Mouse (Mus musculus): ENCODE measurements at regions not wholly inside any gene's neighbourhood (a gene's known extent, or its start where the extent isn't known, plus 50 kb on each side); places are given as distances from the start of the nearest gene placed in this dataset.

DNA sequence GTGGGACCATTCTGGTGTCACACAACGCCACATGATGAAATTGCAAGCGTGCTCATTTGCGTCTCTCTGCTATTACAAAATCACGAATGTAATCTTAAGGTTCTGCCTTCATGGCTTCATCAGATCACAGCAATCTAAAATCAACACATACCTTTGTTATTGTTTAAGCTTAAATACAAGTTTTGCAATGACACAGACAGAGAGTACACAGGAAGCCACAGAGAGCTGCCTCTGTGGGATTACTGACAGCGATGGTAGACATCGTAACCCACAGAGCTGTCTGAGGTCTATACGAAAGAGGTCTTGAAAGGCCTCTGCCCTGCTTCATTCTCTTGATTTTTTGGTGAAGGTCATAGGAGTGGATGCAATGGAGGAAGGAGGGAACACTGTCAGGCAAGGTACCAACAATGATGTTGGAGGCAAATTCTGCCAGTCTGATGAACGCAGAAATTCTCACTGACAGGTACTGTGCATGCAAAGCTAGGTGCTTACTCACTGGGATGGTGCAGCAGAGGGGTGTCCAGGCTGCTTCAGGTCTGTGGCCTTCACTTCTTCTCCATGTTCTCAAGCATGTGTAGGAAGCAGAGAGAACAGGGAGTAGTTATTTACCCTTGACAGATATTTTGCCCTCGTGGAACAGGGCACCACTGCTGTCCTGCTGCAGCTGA is 226.5 kb downstream of the Gm19410 start:
- DNase-seq (ENCODE audit: low spot score in 2 of 2) = no peak

DNA sequence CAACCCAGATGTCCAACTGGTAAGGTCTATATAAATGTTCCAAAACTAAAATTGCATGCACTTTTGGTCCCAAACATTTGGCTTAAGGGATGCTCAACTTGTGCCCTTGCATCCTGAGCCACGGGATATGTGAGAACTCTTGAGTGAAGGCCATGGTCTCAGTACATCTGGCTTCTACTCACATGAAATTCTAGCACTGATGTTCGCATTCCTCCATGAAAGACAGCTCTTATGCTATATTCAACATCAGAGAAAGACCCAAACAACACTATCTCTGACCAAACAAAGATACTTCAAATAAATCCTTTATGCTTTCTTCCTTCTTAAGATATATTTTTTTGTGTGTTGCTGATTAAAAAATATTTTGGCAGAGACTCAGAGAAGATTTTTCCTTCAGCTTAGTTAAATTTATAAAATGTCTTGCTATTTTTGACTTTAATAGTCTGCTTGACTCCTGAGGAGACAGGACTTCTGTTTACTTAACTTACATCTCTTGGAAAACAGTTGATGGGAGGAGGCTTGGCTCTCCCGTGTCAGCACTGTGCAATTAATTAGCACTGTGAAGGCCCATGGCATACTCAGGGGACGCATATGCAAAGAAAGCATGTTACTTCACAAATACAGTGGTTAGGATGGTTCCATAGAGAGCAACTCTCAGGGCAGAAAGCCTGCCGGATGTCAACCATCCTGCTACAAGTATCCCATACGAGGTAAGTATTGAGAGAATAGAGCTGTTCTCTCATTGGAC is 230.9 kb downstream of the Gm19410 start:
- DNase-seq (ENCODE audit: low spot score in 2 of 2) = no peak

DNA sequence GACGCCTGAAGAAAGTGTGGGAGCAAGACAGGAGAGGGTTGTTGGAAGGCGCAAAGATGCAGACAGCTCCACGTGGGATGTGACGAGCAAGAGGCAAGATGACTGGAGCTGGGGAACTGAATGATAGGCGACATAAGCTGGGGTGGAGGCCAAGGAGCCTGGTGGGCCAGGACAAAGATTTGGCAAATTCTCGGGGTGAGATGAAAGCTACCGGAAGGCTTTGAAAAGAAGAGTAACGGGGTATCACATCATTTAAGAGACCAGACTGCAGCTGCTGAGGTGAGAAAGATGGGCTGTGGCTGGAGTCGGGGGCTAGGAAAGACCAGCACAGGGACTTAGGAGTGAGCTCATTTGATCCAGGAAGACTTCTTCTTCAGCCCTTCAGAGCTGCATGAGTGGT is 234.0 kb downstream of the Gm19410 start:
- no peak for DNase-seq (ENCODE audit: low spot score in 2 of 2)

DNA sequence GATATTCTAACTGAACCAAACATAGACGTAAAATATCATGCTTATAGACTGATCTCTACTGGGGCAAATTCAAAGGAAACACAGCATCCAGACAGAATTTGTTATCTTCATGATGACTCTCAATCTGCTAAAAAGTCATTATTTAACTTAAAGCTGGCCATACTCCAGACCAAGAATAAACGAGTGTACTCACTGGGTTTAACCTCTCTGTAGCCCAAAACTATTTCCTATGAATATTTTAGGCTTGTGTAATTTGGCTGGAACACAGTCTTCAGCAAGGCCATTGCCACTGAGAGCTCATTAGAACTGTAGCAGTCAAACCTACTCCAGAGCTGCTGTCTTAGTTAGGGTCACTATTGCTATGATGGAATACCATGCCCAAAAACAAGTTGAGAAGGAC is 238.8 kb downstream of the Gm19410 start:
- no peak for DNase-seq (ENCODE audit: low spot score in 2 of 2)

DNA sequence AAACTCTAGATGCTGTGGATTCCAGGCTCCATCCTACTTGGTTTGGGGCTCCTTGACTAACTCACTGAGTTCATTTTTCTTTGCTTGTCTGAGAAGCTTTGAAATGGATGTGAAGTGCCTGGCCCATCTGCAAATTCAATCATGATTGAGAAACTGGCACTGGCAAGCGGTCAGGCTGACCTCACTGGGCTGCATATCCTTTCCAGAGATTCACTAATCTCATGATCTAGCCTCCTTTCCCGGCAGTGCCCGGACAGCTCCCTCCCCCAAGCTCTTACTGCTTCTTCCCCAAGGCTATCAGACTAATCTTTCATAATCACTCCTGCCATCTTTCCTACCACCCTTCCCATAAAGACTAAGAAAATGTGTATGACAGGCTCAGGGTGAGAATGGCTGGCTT is 239.9 kb downstream of the Gm19410 start:
- DNase-seq (ENCODE audit: low spot score in 2 of 2) = no peak

DNA sequence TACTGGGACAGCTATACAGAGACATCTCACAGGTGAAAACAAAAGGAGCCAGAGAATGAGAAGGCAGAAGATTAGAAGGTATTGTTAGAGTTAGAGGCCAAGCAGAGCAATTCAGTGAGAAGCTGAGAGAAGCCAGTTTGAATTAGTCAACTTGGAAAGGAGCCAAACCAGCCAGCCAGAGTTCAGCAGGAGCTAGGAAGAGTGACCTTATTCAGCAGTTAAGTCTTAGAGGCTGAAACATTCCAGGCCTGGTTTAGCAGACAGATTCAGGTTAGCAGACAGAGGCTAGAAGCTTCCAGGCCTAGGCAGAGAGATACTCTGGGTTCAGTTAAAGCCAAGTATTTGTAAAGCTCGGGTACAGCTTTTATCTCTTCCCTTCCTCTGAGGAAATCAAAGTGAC is 242.1 kb downstream of the Gm19410 start:
- DNase-seq (ENCODE audit: low spot score in 2 of 2) = no peak

DNA sequence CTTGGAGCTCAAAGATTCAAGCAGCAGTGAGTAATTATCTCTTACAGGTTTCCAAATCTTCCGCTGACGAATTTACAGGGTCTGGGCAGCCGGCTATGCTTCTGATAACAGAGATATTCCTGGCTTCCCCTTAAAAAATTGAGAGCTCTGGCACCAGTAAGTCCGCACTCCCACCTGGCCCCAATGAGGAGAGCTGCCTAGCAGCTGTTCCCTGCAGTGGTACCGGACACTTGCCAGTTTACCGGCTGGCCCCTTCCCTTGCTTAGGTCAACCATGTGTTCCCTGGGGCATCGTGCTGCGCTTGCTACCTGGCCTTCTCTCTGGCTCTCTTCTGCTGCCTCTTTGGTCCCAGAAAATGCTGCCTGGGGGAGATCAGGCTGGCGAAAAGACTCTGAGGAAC is 244.0 kb downstream of the Gm19410 start:
- DNase-seq (ENCODE audit: low spot score in 2 of 2) = no peak

DNA sequence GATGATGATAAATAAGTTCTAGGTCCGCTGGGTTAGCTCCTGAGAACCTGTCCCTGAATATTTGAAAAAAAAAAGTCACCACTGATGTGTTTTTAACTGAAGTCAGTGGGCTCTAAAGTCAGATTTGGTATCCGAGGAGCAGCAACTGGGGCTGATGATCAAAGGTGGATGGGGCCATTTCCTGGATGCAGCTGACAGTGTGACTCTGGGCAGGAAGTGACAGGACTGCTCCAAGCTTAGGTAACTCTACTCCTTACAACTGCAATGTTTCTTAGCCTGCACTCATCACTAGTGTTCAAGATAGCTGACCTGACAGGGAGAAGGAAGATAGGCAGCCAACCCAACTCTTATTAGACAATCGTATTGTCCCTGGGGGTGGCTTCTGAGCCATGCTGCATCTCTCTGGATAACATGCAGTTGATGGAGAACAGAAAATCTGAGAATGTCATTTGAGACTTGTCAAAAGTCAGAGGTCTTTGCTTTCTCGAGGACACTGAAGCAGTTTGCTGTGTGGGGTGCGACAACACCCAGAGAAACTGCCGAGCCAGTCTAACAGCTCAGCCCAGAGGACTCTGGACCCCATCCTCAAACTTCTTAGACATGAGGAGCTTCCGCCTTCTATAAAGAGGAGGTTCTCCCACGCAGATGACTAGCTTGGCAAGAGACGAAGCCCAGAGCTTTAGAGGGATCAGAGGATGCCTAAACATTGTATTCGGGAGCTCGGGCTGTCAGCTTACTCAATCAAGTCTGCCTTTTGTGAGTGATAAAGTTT is 245.0 kb downstream of the Gm19410 start:
- DNase-seq (ENCODE audit: low spot score in 2 of 2) = peak; percentile 39 to 50

DNA sequence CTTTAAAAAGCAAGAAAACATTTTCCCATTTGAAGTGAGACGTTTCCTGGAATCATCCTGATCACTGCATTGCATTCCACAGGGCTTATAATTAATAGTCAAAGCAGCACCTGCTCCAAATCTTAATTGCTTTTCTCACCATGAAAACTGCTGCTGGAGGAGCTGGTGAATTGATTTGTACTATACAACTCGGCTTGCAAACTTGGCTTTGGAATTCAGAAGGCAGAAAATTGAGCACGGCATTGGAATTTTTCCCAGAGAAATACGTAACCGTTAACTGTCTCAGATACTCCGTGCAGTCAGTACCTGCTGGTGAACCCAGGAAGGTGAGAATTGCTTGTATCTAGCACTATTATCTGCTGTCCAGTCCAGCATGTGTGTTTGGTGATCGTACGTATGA is 249.3 kb downstream of the Gm19410 start:
- no peak for DNase-seq (ENCODE audit: low spot score in 2 of 2)

DNA sequence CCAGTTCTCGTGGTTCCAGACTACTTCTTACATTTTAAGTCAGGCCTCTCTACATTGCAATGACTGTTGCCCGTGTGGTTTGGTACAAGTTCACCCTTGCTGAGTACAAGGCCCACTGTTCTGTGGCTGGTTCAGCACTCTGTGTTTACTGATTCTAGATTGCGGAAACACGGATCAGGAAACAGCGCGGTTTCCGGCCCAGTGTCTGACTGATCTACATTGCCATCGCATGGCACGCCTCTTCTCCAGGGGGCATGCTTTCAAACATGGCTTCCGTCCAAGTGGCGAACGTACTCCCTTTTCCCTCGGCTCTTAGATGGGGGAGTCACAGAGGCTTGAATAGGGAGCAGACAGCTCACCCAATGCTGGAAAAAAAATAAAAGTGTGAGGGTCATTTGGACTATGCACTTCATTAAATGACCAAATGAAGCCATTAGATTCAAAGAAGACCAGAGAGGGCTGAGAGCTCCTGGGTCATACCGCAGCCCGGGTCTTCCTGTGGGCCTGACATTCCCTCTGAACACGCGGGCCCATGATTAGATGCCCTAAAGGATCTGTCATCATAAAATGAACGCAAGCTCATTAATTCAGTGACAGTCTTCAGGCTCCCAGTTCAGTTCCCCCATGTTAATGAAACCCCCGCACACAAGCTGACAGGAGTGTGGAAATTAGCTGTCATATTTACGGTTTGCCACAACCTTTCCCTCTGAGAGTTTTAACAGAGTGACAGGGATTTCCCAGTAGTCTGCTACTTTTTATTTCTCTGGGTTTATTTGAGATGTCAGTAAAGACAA is 250.9 kb downstream of the Gm19410 start:
- no peak for DNase-seq (ENCODE audit: low spot score in 2 of 2)

DNA sequence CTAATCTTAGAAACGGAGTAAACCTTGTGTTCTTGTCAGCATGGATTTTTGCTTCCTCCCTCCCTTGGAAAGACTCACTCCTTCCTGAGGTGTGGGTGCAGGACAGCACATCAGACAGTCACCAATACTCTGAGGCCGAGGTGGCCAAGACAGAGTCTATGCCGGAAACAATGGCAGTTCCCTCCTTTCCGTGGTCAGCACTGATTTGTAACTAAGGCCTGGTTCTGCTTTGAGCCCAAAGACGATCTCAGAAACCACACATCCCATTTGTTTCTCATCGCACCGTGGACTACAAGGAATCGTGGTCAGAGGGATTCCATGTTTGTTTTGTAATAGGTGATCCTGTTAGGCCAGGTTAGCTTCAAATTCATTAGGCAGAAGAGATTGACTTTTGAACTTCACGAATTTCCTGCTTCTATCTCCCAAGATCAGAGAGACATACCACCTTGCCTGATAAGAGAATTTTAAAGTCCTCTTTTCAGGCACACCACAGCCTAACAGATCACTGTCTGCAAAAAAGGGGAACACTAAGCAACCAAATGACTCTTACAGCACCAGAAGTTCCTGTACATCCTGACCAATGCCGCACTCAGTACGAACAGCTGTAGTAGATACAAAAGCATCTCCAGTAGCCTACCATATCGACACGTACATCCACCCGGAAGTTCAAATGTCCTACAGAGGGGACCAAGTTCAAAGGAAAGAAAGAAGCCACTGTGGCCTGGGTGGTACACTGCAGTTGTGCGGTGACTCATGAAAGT is 253.6 kb downstream of the Gm19410 start:
- DNase-seq (ENCODE audit: low spot score in 2 of 2) = no peak

DNA sequence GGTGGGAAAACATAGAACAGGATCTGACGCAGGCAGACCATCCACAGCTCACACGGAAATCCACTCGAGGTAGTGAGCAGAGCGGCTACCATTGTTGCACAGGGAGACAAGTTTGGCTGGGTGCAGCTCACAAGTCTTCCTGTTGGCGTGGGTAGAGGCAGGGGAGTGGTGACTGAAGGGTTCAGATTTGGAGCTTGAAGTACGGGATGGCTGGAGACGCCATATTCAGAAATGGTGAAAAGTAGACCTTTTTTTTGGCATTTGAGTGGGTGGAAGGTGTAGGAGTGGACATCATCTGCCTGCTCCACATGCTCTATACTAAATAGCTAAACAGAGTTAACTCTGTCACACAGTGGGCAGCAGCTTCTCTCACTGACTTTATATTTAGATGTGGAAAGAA is 254.3 kb downstream of the Gm19410 start:
- no peak for DNase-seq (ENCODE audit: low spot score in 2 of 2)

DNA sequence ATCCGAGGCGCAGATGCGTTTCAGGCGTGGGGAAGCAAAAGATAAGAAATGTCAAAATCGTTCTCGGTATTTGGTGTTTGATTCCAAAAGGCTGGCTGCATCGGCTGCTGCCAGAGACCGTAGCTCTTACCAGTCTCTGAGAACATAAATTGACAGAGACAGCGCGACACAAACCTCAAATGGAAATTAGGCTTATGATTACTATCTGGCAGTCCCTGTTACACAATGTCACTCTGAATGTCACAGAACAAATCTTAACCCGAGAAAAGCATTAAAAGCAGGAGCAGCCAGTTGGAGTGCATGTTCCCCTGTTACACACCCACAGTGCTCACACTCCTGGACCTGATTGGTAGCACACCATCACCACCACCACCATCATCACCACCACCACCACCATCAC is 262.0 kb downstream of the Gm19410 start:
- no peak for DNase-seq (ENCODE audit: low spot score in 2 of 2)

DNA sequence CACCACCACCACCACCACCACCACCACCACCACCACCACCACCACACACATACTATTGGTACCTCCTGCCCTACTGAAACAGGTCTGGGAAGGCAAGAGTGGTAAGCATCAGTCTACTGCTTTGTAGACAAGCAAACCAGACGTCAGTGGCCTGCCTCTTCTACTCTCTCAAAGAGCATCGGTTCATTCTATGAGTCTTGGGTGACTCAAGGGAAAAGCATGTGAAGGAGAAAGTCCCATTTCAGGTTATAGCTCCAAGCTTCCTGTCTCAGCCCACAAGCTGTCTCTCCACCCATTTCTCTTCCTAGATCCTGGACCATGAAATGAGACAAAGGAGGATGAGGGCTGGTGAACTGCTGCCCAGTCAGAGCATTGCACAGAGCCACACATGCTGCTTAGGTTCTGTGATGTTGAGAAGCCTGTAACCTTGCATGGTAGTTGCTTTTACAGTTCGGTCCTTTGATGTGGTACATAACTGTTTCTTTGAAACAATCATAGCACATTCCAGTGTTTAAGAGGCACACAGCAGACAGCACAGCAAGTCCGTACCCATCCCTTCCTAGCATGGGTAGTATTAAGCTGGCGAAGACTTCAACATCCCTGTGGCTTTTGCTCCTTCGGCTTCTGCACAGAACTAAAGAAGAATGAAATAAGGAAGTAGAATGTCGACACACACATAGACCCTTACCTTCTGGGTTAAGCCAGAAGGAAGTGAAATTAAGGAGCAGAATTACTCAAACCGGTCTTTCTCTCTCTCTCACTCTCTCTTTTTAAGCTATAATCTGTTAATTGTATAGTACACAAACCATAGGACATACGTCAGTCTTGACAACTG is 262.7 kb downstream of the Gm19410 start:
- peak in 1 of 2 experiments; percentile 45 for DNase-seq (ENCODE audit: low spot score in 2 of 2)

DNA sequence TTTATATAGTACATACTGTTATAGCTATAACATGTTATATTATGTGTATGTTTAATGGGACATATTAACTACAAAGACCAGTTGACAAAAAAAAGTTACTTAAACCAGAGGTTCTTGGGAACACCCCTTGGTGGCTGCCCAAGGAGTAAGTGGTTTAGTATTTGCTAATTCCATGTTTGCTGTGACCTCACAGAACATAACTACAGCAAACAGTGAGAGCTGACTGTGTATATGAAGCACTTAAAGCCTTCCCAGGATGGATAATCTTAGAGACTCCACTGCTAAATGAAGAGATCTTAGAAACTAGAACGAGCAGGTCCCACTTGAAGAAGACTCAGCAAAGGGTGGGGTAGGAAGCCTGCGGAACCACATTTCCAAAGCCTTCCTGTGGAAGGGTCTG is 263.9 kb downstream of the Gm19410 start:
- no peak for DNase-seq (ENCODE audit: low spot score in 2 of 2)

DNA sequence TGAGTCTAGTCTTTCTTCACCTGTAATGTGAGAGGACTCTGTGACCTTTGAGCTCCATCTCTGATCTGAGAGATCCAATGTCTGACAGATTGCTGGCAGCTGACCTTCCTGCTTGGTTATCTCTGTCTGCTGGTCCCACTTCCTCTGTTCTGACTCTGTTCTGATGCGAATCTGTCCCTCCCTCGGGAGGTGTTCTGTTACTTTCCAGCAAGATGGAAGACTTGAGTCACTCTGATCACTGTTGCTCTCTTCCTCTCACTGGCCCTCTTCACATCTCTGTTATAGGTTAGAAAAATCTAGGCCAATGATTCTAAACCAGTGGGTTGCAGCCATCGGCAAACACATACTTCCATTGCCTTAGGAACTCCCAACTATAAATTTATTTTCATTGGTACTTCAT is 264.6 kb downstream of the Gm19410 start:
- no peak for DNase-seq (ENCODE audit: low spot score in 2 of 2)

DNA sequence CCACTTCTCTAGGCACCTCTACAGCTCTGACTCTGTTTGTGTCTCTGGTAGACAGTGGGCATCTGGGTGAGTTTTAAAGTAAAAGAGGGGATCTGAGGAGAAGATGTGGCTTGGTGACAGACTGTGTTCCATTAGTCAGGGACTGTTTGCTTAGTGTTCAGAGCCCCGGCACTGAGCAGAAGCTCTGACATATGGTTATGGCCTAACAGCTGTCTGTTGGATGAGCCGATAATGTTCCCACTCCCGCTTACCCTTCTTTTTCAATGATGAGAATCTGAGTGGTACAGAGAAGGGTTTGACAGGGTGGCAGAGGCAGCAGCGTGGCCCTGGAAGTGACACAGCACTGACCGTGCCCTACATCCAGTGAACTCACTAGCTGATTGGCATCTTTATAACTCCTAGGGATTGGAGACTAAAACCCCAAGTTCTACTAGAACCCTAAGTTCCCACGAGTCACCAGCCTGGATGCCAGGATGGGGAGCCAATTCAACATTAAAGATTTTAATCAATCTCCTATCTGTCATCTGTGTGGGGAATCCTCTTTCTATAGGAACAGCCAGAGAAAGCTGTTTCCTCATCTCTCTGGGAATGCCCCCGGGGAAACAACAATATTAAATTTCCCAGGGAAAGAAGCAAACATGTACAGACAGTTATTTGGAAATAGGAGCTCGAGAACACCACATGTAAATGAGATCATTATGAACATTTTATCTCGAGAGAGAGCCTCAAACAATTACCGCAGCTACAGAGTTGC is 266.6 kb downstream of the Gm19410 start:
- no peak for DNase-seq (ENCODE audit: low spot score in 2 of 2)

DNA sequence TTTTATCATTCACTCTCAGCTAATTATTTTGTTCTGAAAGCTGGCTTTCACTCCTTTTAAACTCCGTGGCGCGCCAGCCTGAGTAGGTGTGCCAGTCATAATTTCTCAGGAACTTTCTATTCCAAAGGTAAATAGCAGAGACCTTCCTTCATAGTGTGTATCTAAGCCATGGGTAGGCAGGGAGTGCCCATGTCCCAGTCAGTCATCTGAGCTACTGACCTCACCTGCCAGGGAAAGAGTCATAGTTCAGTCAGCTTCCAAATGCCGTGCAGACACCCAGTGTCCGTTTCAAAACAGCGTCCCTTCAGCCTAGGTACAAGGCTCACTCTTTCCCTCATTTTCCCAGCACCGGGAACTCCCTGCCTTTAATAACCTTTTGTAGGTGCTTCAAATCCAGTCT is 269.7 kb downstream of the Gm19410 start:
- no peak for DNase-seq (ENCODE audit: low spot score in 2 of 2)

DNA sequence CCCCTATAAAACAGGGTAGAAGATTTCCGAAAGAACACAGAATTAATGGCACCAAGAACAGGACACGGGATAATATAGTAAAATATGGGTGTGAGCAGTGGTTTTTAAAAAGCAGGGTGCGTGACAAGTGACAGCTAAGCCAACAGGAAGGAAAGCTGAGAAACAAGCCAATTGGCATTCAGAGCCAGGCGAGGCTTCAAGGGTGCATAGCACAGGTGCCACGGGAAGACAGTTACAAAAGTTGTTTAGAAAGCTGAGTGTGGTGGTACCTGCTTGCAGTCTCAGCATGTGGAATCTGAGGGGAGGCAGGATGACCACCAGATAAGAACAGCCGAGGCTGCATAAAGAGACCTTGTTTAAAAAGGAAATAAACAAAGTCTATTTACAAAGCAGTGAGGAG is 270.7 kb downstream of the Gm19410 start:
- DNase-seq (ENCODE audit: low spot score in 2 of 2) = peak; percentile 56 to 62
